Mouse (Mus musculus) frontal cortex, postnatal 36 days (tissue): ENCODE results near the gene Sgip1.

Experiments
- DNase-seq, 2 experiments: peaks; one replicate each; pipeline ENCODE4 v3.0.0; 2022; ENCODE audit warnings: low spot score in 2 of 2

Gene Sgip1

DNA sequence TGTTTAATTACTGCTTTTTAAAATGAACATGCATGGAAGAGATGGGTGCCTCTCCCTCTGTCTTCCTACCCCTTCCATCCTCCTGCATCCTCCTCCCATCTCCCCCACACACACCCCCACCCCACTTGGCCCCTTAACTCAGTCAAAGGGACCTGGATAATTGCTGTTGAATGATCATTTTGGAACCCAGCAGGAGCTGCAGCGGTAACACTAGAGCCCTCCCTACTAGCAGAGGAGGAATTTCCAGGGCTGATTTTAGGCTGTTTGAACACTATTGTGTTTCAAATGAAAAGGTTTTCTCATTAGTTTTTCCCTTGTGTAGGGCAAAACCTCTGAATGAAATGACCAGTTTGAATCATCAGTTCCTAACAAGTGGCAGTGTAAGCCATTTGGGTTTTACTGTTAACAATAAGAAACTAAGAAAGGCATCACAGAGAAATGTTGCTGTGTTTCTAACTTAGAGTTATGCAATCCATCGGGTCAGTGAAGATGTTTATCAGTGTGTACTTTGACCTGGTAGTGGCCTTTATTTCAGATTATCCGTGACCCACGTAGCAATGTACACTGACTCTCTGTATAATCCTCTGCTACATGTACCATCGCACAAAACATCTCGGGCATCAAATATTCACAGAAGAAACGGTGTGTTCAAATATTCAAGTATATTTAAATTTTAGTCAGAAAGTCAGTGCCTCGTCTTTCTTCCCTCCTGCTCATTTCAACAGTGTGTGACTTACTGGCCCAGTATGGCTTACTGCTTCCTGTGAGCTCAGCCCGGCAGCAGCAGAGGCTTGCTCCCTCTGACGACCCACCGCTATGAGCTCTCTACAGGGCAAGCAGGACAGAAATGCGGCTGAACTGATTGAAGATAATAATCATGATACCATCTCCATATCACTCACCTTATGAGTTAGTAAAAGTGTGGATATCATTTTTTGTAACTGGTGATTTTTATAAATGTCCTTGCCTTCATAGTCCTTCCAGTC is 235.5 kb downstream of the Sgip1 start:
- no peak for DNase-seq

- DNase-seq: peak in 1 of 2 experiments; percentile 12
Measured at GRCm38 (mm10) chr4:102977778-102978321, 236.8 kb downstream of the Sgip1 start.

- DNase-seq: peak in 1 of 2 experiments; percentile 15
Measured at GRCm38 (mm10) chr4:102978440-102978839, 237.3 kb downstream of the Sgip1 start, which contains the start of gene Tctex1d1. TSS of gene Tctex1d1 (plus strand) at chr4:102978606.

- DNase-seq: no peak
Measured at GRCm38 (mm10) chr4:102979385-102979784, 238.3 kb downstream of the Sgip1 start.

DNA sequence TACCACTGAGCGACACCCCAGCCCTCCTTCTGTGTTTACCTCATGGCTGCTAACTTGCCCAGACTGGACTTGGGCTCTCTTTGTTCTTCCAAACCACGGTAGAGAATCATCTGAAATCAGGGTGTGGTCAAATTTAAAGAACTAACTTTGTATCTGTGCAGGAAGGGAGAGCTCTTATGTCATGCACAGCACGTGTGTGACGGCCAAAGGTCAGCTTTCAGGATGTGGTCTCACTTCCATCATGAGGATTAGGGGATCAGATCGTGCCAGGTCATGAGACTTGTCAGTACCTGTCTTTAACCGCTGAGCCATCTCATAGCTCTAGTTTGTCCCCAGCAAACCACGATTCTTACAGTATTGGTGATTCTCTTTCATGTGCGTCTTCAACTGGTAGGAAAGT is 240.6 kb downstream of the Sgip1 start:
- DNase-seq: no peak

GRCm38 (mm10) chr4:102986173-102986572 is 245.1 kb downstream of the Sgip1 start:
- DNase-seq: no peak

DNA sequence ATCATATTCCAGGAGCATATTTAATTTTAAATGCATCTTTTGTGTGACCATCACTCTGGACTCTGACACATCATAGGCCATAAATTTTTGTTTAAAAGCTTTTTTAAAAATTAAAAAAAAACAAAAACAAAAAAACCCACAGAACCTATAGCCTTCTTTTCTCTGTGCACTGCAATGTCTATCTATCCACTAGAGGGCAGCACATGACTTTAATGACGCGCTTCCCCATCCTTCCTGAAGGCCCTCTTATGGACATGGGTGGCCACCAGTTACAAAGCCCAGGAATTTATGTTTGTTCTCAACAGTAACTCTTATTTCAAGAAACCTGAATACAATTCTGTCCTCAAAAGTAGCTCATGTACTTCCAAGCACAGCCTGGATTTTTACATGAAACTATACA is 245.8 kb downstream of the Sgip1 start:
- DNase-seq: peak in 1 of 2 experiments; percentile 74

GRCm38 (mm10) chr4:102987325-102987724 is 246.2 kb downstream of the Sgip1 start:
- no peak for DNase-seq

DNA sequence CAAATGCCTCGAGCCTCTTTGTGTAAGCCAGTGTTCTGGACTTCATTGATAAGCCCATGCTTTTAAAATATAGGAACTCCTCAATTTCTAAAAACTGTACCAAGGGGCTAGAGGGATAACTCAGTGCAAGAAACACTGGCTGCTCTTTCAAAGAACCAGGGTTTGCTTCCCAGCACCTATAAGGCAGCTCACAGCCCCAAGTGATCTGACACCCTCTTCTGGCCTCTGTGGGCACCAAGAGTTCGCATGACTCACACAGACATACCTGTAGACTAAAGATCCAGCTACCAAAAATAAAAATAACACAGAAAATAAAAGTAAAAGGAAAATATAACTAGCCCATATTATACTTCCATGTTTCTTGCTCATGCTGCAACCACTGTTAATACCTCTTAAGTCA is 246.7 kb downstream of the Sgip1 start:
- no peak for DNase-seq

DNA sequence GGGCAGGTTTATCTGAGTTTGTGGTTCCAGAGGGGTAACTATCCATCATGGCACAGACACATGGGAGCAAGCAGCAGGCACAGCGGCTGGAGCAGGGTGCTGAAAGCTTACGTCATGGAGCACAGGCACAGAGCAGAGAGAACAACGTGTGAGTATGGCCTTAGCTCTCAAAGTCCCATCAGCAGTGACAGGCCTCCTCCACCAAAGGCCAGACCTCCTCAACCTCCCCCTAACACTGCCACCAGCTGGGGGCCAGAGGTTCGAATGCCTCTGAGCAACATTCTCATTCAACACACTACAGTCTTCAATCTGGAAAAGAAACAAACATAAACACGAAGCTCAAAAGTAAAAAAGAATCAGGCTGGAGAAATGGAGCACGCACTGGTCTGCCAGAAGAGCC is 247.4 kb downstream of the Sgip1 start:
- DNase-seq: no peak

DNA sequence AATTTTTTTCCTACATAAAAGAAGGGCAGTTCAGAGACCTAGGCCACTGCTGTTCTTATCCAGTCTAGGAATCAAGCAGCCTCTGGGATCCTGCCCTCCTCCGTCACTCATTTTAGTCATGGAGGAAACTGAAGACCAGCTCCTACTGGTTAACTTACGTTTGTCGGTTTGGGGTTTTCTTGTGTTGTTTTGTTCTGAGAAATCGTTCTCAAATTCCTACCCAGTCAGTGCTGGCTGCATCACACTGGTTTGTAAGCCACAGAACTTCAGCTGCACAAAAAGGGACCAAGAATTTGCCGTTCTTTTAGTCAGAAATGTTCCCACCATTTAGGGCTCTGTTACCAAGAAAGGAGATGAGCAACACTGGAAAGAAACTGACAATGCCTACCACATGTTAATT is 248.3 kb downstream of the Sgip1 start:
- no peak for DNase-seq

GRCm38 (mm10) chr4:102990016-102990415 is 248.9 kb downstream of the Sgip1 start:
- DNase-seq: no peak

DNA sequence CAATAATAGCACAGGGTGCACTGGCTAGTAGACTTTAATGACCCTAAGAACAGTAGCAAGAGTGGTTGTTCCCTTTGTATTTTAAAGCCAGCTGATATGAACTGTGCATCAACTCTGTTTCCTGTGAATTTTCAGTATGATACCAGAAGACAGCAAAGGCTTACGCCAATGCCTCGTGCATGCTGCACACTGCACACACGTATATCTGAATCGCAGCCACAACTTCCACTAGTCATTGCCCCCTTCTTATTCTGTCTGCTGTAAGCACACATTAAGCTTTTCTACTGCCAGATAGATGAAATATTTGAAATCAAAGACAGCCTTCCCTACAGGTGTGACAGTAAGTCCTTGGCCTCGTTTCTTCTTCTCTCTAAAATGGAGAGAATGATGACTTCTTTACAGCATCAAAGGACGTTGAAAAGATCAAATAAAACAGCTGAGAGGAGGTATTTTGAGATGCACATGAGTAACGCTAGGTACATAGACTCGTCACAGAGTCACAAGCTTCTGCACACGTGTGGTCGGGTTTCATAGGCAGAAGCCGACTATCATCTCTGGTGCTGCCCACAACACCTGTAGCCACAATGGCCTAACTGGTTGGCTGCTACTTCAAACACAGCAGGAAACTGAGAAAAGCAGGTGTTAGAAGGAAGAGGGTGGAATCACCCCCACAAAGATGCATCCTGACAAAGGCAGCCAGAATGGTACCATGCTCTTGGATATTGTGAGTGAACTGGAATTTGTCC is 249.7 kb downstream of the Sgip1 start:
- DNase-seq: no peak

DNA sequence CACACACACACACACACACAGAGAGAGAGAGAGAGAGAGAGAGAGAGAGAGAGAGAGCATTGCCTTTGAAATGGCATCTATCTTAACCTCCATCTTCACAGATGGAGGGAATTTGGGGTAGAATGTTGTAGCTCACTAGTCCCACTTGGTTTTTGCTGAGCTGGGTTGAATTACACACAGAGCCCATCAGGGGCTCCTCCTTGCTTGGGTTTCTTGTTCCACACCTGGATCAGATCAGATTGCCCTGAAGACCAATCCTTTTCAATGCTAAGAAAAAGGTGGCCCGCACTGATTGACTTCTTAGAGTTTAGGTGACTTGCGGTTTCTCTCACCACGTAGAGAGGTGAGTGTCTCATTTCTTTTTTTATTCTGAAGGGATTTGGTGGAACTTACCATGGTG is 250.6 kb downstream of the Sgip1 start:
- DNase-seq: no peak

GRCm38 (mm10) chr4:103004681-103005080 is 263.6 kb downstream of the Sgip1 start:
- DNase-seq: no peak

GRCm38 (mm10) chr4:103005190-103005945 is 264.3 kb downstream of the Sgip1 start:
- DNase-seq: no peak

- DNase-seq: no peak
Measured at GRCm38 (mm10) chr4:103006266-103006665, 265.2 kb downstream of the Sgip1 start.

DNA sequence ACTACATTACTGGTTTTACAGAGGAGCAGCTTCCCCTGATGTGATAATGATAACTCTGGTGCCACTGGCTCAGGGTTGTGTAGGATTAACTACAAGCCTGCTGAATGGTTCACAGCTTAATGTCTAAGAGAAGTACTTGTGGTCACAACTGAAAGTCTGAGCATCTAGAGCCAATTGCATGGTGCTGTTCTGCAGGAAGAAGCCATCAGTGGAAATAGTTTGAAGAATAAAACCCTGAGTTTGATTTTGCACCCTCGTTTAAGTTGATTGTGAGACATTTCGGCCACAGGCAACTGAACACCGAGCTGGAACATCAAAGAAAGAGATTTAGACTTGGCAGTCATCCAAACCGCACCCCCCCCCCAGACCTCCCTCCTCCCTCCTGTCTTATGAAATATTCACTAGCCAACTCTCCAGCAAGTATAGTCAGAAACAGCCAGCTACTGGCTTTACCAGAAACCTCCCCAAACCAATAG is 265.9 kb downstream of the Sgip1 start:
- no peak for DNase-seq

DNA sequence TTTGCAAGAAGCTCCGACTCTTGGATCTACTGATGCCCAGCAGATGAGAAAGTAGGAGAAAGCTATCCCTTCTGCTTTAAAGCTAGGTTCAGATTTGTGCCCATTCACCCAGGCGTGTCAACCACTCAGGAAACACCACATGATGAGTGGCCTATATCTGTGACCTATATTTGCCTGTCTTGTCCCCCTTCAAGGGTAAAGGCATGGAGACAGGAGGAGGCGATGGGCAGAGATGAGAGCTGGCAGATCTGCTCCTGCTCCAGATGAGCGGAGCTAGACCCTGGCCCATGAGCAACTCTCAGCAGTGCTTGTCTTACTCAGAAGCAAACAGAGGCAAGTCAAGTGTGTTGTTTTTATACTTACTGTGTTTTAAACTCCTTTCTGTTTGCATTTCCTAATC is 269.6 kb downstream of the Sgip1 start:
- DNase-seq: no peak

GRCm38 (mm10) chr4:103011823-103012222 is 270.7 kb downstream of the Sgip1 start:
- no peak for DNase-seq

DNA sequence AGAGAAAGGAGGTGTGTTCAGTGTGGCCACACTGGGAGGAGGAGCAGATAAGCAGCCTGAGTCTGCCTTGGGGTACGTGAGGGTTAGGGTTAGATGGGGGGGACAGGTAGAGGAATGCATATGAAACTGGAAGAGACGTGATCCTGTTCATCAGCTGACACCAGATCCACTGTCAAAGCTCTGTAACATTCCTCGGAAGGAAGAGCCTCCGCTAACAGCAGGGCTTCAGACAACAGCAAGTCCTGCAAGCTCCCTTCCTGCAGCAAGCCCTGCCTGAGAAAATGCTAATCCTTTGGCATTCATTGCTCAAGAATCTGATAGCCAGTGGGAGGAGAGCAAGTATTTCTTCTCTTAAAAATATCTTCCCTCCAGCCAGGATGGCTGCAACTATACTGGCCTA is 272.4 kb downstream of the Sgip1 start:
- DNase-seq: no peak
